Mouse (Mus musculus): Measurements from ENCODE around the gene Aanat. TPM values are rescaled to one million over a fixed set of nuclear protein-coding genes. Genes with fewer than 3 reads are reported as not detected.

Aanat gene
- polyA plus RNA-seq, 1 experiment: not detected

- Histone ChIP-seq H3K36me3 (ENCODE audit: control insufficient read depth, insufficient read depth, low read length) (peaks cover 5% of the 10 kb centered on the region; the same call in 1 of the 2 replicates), H3K27ac (ENCODE audit: insufficient read depth, low read length) (no peak overlapping the region), H3K4me3 (ENCODE audit: extremely low read depth, insufficient read depth, insufficient read length) (no peak overlapping the region), H3K4me1 (ENCODE audit: control insufficient read depth, insufficient read depth, insufficient read length) (peaks cover 2% of the 10 kb centered on the region; the same call in 1 of the 2 replicates), H3K27me3 (ENCODE audit: control insufficient read depth, insufficient read depth, low read length) (no peaks in the 10 kb centered on the region)
- TF ChIP-seq CTCF (IDR thresholded peaks at IDR 0.05; ENCODE audit: extremely low read depth, insufficient read depth, insufficient read length, insufficient replicate concordance): no peak
- no peak for TF ChIP-seq POLR2A (IDR thresholded peaks at IDR 0.05; ENCODE audit: low read depth, low read length)
- WGBS: 80% methylated on average over 4 of the region's 4 CpGs
- no peak for DNase-seq (ENCODE audit: low read depth in 1 of 2, low spot score in 2 of 2)
These were observed 7.1 kb downstream of the Aanat start for GRCm38 (mm10) chr11:116593345-116593744.

GRCm38 (mm10) chr11:116596766-116597165 lies 10.5 kb downstream of the Aanat start:
- DNase-seq (ENCODE audit: low read depth in 1 of 2, low spot score in 2 of 2): no peak
- no peak overlapping the region for H3K27ac ChIP-seq (ENCODE audit: insufficient read depth, low read length)
- no peak for TF ChIP-seq POLR2A (IDR thresholded peaks at IDR 0.05; ENCODE audit: low read depth, low read length)
- TF ChIP-seq CTCF (IDR thresholded peaks at IDR 0.05; ENCODE audit: extremely low read depth, insufficient read depth, insufficient read length, insufficient replicate concordance): no peak
- H3K4me3 ChIP-seq (ENCODE audit: extremely low read depth, insufficient read depth, insufficient read length): no peak overlapping the region
- H3K27me3 ChIP-seq (ENCODE audit: control insufficient read depth, insufficient read depth, low read length): no peaks in the 10 kb centered on the region
- peaks cover 28% of the 10 kb centered on the region for H3K36me3 ChIP-seq (ENCODE audit: control insufficient read depth, insufficient read depth, low read length)
- H3K4me1 ChIP-seq (ENCODE audit: control insufficient read depth, insufficient read depth, insufficient read length): no peaks in the 10 kb centered on the region
- WGBS: 89% methylated on average over 19 of the region's 19 CpGs

- Histone ChIP-seq H3K4me3 (ENCODE audit: extremely low read depth, insufficient read depth, insufficient read length) (no peak overlapping the region), H3K27me3 (ENCODE audit: control insufficient read depth, insufficient read depth, low read length) (no peaks in the 10 kb centered on the region), H3K4me1 (ENCODE audit: control insufficient read depth, insufficient read depth, insufficient read length) (no peaks in the 10 kb centered on the region), H3K36me3 (ENCODE audit: control insufficient read depth, insufficient read depth, low read length) (peaks cover 36% of the 10 kb centered on the region), H3K27ac (ENCODE audit: insufficient read depth, low read length) (no peak overlapping the region)
- no peak for DNase-seq (ENCODE audit: low read depth in 1 of 2, low spot score in 2 of 2)
- TF ChIP-seq POLR2A (IDR thresholded peaks at IDR 0.05; ENCODE audit: low read depth, low read length): no peak
- no peak for TF ChIP-seq CTCF (IDR thresholded peaks at IDR 0.05; ENCODE audit: extremely low read depth, insufficient read depth, insufficient read length, insufficient replicate concordance)
- WGBS: 84% methylated on average over 8 of the region's 8 CpGs
These were observed 12.0 kb downstream of the Aanat start for GRCm38 (mm10) chr11:116598193-116598592.

GRCm38 (mm10) chr11:116599230-116599629 lies 13.0 kb downstream of the Aanat start:
- WGBS: 94% methylated on average over 15 of the region's 15 CpGs
- no peaks in the 10 kb centered on the region for H3K27me3 ChIP-seq (ENCODE audit: control insufficient read depth, insufficient read depth, low read length)
- H3K36me3 ChIP-seq (ENCODE audit: control insufficient read depth, insufficient read depth, low read length): peaks cover 47% of the 10 kb centered on the region
- no peak for DNase-seq (ENCODE audit: low read depth in 1 of 2, low spot score in 2 of 2)
- H3K4me3 ChIP-seq (ENCODE audit: extremely low read depth, insufficient read depth, insufficient read length): no peak overlapping the region
- TF ChIP-seq POLR2A (IDR thresholded peaks at IDR 0.05; ENCODE audit: low read depth, low read length): no peak
- TF ChIP-seq CTCF (IDR thresholded peaks at IDR 0.05; ENCODE audit: extremely low read depth, insufficient read depth, insufficient read length, insufficient replicate concordance): no peak
- H3K4me1 ChIP-seq (ENCODE audit: control insufficient read depth, insufficient read depth, insufficient read length): no peaks in the 10 kb centered on the region
- no peak overlapping the region for H3K27ac ChIP-seq (ENCODE audit: insufficient read depth, low read length)

- DNase-seq (ENCODE audit: low read depth in 1 of 2, low spot score in 2 of 2): no peak
- no peak for TF ChIP-seq CTCF (IDR thresholded peaks at IDR 0.05; ENCODE audit: extremely low read depth, insufficient read depth, insufficient read length, insufficient replicate concordance)
- TF ChIP-seq POLR2A (IDR thresholded peaks at IDR 0.05; ENCODE audit: low read depth, low read length): no peak
- H3K4me3 ChIP-seq (ENCODE audit: extremely low read depth, insufficient read depth, insufficient read length): no peak overlapping the region
- H3K27me3 ChIP-seq (ENCODE audit: control insufficient read depth, insufficient read depth, low read length): no peaks in the 10 kb centered on the region
- no peak overlapping the region for H3K27ac ChIP-seq (ENCODE audit: insufficient read depth, low read length)
- peaks cover 60% of the 10 kb centered on the region for H3K36me3 ChIP-seq (ENCODE audit: control insufficient read depth, insufficient read depth, low read length)
- H3K4me1 ChIP-seq (ENCODE audit: control insufficient read depth, insufficient read depth, insufficient read length): no peaks in the 10 kb centered on the region
- 96% methylated on average over 8 of the region's 8 CpGs for WGBS
These were observed 14.9 kb downstream of the Aanat start for GRCm38 (mm10) chr11:116601166-116601565.

- H3K27me3 ChIP-seq (ENCODE audit: control insufficient read depth, insufficient read depth, low read length): no peaks in the 10 kb centered on the region
- DNase-seq (ENCODE audit: low read depth in 1 of 2, low spot score in 2 of 2): no peak
- peaks cover 5% of the 10 kb centered on the region; the same call in 1 of the 2 replicates for H3K4me1 ChIP-seq (ENCODE audit: control insufficient read depth, insufficient read depth, insufficient read length)
- H3K36me3 ChIP-seq (ENCODE audit: control insufficient read depth, insufficient read depth, low read length): peaks cover 59% of the 10 kb centered on the region
- no peak overlapping the region for H3K4me3 ChIP-seq (ENCODE audit: extremely low read depth, insufficient read depth, insufficient read length)
- WGBS: 93% methylated on average over 8 of the region's 8 CpGs
- H3K27ac ChIP-seq (ENCODE audit: insufficient read depth, low read length): no peak overlapping the region
- TF ChIP-seq POLR2A (IDR thresholded peaks at IDR 0.05; ENCODE audit: low read depth, low read length) (no peak), CTCF (IDR thresholded peaks at IDR 0.05; ENCODE audit: extremely low read depth, insufficient read depth, insufficient read length, insufficient replicate concordance) (no peak)
These were observed 15.8 kb downstream of the Aanat start for GRCm38 (mm10) chr11:116602043-116602442.

GRCm38 (mm10) chr11:116603339-116603738 lies 17.1 kb downstream of the Aanat start:
- Histone ChIP-seq H3K36me3 (ENCODE audit: control insufficient read depth, insufficient read depth, low read length) (peaks cover 56% of the 10 kb centered on the region), H3K4me1 (ENCODE audit: control insufficient read depth, insufficient read depth, insufficient read length) (peaks cover 17% of the 10 kb centered on the region), H3K27ac (ENCODE audit: insufficient read depth, low read length) (no peak overlapping the region), H3K27me3 (ENCODE audit: control insufficient read depth, insufficient read depth, low read length) (no peaks in the 10 kb centered on the region), H3K4me3 (ENCODE audit: extremely low read depth, insufficient read depth, insufficient read length) (no peak overlapping the region)
- 97% methylated on average over 10 of the region's 10 CpGs for WGBS
- TF ChIP-seq CTCF (IDR thresholded peaks at IDR 0.05; ENCODE audit: extremely low read depth, insufficient read depth, insufficient read length, insufficient replicate concordance) (peak; percentile 59; the same call in 1 of the 2 replicates), POLR2A (IDR thresholded peaks at IDR 0.05; ENCODE audit: low read depth, low read length) (no peak)
- DNase-seq (ENCODE audit: low read depth in 1 of 2, low spot score in 2 of 2): peak in 1 of 2 experiments; percentile 47

All from spleen, adult 2 months (tissue).